Mouse (Mus musculus) cerebellum, postnatal 25 days (tissue): ENCODE measurements around the gene Slc22a23.

Source experiments
- DNase-seq, 2 experiments: peaks; one replicate each; pipeline ENCODE4 v3.0.0; 2021; ENCODE audit warnings: mixed read lengths in 2 of 2

Slc22a23 gene

DNA sequence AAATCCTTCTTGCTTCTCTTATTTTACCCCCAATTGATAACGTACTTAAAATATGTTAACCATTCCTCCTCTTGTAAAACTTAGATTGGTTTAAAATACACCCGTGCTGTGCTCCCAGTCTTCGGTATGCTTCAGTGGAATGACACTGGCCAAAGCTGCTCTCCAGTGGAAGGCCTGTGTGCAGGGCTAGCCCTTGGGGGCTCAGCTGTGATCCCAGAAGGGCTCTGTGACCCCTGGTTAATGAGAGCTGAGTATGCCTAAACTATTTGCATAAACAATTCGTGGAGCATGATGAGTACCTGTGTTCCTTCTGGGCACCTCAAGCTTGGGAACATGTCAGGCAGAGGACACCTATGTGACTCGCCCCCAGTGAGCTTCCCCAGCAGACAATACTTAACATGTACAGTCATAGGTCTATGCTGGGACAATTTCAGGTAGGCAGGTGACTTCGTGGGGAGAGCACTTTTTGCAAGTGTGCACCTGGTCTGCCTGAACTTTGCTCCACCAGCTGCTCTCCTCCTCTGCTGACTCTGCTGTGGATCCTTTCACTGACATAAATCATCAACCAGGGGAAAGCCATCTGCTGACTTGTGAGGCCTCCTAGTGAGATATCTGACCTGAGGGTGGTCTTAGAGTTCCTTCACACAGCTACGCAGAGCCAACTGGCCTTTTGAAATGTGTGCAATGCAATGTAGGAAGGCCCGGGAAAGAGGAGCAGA lies 77.9 kb downstream of the Slc22a23 start:
- DNase-seq = no peak

DNA sequence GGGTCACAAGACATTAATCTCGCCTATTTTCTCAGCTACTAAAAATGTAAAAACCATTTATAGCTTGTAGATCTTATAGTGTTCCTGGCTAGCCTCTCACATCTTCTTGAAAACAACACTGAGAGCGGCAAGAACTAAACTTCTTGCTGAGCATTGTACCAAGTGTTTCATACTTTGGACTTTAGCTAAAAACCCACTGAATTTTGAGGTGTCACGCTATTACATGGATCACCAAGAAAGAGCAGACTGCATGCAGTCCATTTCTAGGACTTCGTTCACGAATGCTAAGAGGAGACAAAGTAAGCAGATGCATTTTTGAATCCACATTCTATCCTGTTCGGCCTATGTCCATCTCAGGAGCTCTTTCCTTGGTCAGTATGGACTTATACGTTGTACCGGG lies 78.9 kb downstream of the Slc22a23 start:
- no peak for DNase-seq

DNA sequence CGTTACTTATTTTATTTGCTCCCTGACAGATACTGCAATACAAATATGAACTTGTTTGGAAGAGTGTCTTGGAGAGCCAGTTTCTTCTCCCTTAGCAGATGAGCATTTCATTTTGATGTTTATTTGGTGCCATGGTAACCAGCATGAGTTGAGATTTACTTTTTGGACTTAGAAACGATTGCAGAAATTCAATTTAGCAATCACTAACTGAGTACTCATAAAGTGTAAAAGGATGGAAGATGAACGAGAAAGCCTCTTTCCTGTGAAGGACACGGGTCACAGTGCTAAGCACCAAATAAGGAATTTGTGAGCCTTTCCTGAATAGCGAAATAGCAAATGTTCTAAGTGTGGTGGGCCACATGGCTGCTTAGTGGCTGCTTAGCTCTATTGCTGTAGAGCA lies 79.4 kb downstream of the Slc22a23 start:
- DNase-seq = no peak

GRCm38 (mm10) chr13:34265022-34265565 lies 79.9 kb downstream of the Slc22a23 start:
- DNase-seq = no peak

GRCm38 (mm10) chr13:34264508-34264907 lies 80.5 kb downstream of the Slc22a23 start:
- DNase-seq = no peak

- no peak for DNase-seq
These were observed 86.2 kb downstream of the Slc22a23 start for GRCm38 (mm10) chr13:34258765-34259164.

GRCm38 (mm10) chr13:34257177-34257576 lies 87.8 kb downstream of the Slc22a23 start:
- no peak for DNase-seq

DNA sequence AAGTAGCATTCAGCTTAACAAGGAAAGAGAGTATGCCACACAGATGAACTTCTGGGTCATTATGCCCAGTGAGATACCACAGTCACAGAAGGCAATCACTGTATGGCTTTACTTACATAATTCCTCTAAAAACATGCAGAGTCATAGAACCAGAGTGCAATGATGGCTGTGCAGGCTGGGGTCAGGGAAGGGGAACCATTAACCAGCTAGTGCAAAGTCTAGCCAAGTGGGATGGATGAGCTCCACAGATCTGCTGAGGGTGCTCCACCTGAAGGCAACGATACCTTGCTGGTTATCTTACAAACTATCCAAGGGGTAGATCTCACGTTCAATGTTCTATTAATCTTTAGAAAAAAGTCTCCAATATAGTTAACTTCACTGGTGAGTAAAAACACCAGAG lies 88.3 kb downstream of the Slc22a23 start:
- DNase-seq = no peak

DNA sequence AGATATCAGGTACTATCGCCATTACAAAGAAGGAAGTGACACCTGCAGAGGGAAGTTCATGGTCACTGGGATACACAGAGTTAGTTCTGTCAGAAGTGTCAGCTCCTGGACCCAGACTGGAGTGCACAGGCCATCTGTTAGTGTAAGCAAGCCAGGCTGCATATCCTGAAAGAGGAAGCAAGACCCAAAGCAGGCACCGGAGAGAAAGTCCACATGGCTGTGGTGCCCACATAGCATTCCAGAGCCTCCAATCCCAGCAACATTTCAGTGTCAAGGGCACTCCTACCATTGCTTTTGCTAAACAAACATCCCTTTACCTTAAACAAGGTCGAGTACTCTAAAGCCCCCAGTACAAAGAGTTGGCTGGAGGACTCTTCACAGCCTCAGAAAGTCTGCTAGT lies 89.7 kb downstream of the Slc22a23 start:
- peak in 1 of 2 experiments; percentile 36 for DNase-seq

- no peak for DNase-seq
These were observed 90.3 kb downstream of the Slc22a23 start for GRCm38 (mm10) chr13:34254691-34255090.

- no peak for DNase-seq
These were observed 91.2 kb downstream of the Slc22a23 start for GRCm38 (mm10) chr13:34253736-34254135.

- DNase-seq = peak in 1 of 2 experiments; percentile 31
These were observed 95.8 kb downstream of the Slc22a23 start for GRCm38 (mm10) chr13:34248941-34249920.

DNA sequence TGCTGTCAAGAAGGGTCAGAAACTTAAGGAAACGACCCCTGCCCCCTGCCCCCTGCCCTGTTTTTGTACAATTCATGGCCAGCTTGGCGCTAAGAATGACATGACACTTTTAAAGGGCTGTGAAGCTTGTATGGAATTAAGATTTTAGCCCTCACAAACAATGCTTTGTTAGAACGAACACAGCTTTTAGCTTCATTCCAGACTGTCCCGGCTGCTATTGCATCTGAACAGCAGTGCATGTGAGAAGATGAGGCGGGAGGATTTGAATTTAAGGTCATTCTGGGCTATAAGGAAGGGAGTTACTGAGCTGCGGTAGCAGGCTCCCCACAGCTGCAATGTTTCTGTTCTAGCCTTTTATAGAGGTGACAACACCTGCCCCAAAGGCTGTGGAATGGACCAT lies 96.9 kb downstream of the Slc22a23 start:
- no peak for DNase-seq

DNA sequence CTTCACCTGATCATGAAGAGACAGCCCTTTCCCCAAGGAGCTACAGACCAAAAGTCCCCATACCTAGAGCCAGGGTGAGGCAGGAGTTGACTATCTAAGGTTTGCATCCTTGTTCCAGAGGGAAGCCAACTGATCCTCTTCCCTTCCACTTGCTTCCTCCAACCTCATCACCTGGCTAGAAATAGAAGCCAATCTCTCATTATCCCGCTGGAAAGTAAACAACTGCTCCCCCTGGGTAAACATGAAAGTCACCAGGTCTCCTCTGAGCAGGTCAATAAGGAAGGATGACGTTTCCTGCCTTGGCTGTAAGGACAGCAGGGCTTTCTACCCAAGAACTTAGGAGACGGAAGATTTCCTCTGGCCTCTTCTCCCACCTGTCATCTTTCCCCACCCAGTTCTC lies 98.2 kb downstream of the Slc22a23 start:
- no peak for DNase-seq

DNA sequence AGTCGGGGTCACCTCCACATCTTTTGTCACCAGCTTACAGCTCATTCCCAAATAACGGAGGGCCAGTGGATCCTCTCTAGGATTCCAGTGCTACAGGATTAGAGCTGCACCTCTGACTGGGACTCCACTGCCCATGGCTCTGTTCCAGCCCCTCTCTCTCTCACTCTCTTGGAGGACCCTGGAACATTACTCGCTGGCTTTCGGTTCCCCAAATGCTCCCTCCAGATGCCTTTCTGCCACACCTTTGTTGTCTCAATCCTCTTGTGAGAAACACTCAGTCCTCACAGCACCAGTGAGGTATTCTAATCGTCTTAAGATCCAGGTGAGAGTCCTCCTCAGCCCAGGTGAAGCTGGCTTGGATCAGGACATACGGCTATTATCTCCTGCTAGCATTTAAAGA lies 99.8 kb downstream of the Slc22a23 start:
- no peak for DNase-seq

- no peak for DNase-seq
These were observed 100.8 kb downstream of the Slc22a23 start for GRCm38 (mm10) chr13:34244186-34244585.

DNA sequence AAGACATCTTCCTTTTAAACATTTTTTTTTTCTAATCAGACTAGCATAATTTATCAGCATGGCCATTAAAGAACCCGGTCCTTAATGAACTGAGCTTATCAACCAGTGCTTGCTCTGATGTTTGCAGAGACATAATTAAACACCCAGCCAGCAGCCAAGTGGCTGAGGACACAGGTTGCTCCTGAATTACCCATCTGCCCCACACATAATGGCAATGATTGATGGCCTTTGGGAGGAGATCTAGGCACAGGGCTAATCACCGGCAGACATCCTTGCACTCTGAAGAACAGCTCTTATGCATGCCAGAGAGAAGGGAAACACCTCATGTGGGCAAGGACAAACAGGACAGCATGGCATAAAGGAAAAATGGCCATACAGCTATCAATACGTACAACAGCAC lies 102.8 kb downstream of the Slc22a23 start:
- no peak for DNase-seq

DNA sequence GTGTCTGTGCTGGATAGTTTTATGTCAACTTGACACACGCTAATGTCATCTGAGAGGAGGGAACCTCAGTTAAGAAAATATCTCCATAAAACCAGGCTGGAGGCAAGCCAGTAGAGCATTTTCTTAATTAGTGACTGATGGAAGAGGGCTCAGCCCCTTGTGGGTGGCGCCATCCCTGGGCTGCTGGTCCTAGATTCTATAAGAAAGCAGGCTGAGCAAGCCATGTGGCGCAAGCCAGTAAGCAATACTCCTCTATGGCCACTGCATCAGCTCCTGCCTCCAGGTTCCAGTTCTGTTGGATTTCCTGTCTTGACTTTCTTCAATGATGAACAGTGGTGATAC lies 104.9 kb downstream of the Slc22a23 start:
- no peak for DNase-seq

DNA sequence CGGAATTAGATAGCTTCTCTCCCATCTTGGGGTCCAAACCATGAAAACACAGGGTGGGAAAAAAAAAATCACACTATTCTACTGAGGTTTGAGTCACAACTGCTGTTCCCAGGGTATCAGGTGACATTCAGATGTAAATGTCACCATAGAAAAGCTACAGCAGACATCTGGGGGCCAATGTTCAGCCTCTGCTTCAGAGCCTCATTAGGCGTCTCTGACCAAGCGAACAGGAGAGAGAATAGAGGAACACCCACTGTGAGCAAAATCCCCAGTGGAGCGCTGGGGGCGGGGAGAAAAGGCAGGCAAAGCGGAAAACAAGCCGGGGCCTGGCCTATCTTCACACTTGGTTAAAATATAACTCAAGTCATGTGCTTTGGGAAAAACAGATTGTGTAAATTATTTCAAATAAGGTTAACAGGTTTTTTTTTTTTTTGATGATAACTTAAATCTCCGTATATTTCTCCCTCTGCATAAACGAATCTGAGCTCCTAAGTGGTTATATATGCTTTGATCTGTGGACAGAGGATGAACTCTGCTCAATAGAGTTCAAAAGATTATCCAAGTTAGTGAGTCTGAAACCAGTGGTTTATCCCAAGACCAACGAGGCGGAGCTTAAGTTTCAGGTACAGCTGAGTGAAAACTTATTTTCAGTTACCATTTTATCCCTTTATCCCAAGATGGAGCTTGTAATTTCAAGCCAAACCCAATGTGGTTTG lies 105.5 kb downstream of the Slc22a23 start:
- no peak for DNase-seq

- no peak for DNase-seq
These were observed 106.2 kb downstream of the Slc22a23 start for GRCm38 (mm10) chr13:34238646-34239290.

GRCm38 (mm10) chr13:34235056-34235455 lies 109.9 kb downstream of the Slc22a23 start:
- DNase-seq = no peak

GRCm38 (mm10) chr13:34234439-34234838 lies 110.5 kb downstream of the Slc22a23 start:
- DNase-seq = no peak

- no peak for DNase-seq
These were observed 112.0 kb downstream of the Slc22a23 start for GRCm38 (mm10) chr13:34232992-34233391.
